Mouse (Mus musculus) left cerebral cortex, postnatal 4 days (tissue): ENCODE measurements at regions not wholly inside any gene's neighbourhood (a gene's known extent, or its start where the extent isn't known, plus 50 kb on each side); places are given as distances from the start of the nearest gene placed in this dataset.

Experiments
- DNase-seq: peaks from one replicate; pipeline ENCODE4 v3.0.0-alpha.2; 2022
- intact Hi-C: fragments of 180-260 bp; cut with DNase I; formaldehyde crosslinking; loops from one replicate; pipeline ENCODE4 v1.15.1; 2025

DNA sequence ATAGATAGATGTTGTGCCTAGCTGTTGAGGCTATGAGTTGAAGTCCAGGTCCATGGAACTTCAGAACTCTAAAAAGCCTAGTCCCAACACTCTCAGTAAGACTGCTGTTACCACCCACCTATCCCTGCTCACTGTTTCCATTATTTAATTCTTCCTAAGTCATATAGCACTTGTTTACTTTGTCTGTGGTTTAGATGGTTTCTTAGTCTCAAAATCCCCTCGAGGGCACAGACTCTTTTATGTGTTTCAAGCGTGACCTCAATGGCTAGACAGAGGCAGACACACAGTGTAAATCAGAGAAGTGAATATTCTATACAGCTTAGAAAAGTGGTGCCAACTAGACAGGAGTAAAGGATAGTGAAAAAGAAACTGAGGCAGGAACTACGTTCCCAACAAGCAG, 117.0 kb upstream of the Slc44a1 start:
- no peak for DNase-seq
- intact Hi-C loops = no loop called here

DNA sequence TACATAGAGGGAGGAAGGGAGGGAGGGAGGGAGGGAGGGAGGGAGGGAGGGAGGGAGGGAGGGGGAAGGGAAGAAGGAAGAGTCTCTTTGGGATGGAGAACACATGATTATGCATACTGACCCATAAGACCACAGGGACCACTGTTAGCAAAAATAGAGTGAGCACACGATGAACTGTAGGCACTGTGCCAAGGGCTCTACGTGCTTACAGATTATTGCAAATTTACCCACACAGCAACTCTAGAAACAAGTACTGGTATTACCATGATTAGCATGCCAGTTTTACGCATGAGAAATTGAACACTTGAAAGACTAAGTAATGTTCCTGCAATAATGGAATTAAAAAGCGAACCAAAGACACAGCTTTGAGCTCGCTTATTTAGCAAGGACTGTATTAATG, 117.7 kb upstream of the Slc44a1 start:
- intact Hi-C loops = no loop called here
- no peak for DNase-seq

DNA sequence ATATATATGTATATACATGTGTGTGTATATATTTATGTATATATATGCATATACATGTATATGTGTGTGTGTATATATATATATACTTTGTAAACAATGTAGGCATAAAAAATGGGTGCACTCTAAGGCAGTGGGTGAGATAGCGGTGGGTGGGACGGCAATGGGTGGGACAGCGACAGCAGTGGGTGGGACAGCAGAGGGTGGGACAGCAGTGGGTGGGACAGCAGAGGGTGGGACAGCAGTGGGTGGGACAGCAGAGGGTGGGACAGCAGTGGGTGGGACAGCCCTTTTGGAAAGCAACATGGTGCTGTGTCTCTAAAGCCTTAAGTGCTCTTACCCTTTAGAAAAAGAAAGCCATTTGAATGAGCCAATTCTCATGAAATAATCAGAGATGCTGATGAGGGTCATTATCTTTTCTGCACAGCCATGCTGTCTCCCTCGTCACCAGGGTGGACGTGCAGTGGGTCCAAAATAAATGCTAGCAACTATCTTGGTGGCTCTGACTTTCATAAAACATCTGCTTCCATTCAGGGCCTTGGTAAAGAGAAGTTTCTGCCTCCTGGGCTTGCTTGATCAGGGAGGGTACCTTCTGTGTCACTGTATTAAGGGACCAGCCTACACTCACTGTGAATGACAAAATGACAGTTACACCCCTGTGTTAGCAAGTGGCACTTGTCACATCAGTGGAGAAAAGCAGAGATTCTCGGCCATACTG, 119.3 kb upstream of the Slc44a1 start:
- DNase-seq = no peak
- intact Hi-C loops = no loop called here

DNA sequence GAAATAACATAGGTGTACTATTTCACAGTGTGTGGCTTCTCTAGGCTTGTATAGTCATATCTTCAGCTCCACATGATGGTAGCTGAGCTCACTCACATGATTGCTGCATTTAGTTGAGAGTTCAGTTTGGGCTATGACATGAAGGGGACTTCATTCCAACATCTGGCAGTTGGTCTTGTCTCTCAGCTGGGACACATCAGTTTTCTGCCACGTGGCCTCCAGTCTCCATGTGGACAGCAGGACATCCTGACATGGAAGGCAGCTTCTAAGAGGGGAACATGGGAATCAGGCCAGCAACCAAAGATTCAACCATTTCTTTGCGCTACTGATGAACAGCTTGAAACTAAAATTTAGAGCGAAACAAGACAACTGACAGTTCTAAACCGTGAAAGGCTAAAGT, 121.2 kb upstream of the Slc44a1 start:
- intact Hi-C loops = no loop called here
- no peak for DNase-seq

DNA sequence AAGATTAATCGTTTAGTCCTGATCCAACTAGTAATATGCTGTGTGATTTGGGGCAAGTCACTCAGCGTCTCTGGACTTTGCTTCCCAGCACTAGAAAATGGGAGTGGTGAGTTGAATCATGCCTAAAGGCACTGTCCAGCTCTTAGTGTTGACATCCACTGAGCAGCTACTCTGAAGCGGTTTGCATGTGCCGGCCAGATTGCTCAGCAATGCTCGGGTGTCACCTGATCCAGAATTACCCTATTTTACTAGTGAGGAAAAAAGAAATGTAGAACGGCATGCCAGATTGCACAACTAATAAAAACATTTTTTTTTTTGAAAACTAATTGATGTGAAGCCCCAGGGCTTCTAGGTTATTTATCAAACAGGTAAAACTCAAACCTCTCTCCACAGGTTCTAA, 122.0 kb upstream of the Slc44a1 start:
- DNase-seq = no peak
- intact Hi-C loops = no loop called here

DNA sequence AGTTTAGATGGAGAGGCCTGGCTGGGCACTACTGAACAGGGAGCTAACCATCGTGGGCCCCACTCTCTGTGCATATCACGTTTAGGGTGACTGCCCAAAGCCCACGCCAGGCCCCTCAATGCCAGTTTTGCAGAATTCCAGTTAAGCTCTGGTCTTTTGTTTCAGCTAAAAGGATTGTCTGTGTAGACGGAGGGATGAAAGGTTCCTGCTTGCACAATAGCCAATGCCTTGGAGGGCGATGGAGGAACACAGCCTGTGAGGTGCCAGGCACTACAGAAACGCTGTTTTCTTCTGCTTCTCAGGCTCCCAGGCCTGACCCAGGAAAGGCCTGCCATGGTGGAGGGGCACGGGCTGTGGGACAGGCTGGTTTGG, 122.8 kb upstream of the Slc44a1 start:
- intact Hi-C loops = no loop called here
- DNase-seq = peak; percentile 14

DNA sequence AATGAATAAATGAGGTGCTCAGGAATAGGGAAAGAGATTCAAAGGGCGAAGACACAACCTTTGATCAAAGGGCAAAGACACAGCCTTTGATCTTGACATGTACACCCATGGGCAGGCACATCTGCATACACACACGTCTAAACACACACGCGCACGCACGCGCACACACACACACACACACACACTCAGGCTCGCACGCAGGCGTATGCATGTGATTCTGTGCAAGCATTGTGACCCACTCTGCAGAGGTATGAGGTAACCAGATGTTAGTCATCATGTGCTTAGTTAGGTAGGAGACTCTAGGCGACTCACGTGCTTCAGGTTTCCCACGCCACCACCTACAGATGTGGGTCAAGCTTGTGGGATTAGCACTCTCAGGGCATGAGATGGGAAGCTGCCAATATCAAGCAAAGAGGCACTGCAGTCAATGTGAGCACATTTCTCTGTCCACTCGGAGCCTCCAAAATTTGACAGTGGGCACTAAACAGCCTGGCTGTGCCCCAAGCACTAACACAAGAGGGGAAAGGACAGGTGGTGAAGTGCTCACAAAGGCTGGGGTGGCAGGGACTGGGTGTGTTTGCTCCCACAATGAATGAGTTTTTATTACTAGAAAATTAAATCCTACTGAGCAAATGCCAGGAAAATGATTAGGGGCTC, 123.3 kb upstream of the Slc44a1 start:
- intact Hi-C loops = no loop called here
- peak; percentile 30 for DNase-seq

DNA sequence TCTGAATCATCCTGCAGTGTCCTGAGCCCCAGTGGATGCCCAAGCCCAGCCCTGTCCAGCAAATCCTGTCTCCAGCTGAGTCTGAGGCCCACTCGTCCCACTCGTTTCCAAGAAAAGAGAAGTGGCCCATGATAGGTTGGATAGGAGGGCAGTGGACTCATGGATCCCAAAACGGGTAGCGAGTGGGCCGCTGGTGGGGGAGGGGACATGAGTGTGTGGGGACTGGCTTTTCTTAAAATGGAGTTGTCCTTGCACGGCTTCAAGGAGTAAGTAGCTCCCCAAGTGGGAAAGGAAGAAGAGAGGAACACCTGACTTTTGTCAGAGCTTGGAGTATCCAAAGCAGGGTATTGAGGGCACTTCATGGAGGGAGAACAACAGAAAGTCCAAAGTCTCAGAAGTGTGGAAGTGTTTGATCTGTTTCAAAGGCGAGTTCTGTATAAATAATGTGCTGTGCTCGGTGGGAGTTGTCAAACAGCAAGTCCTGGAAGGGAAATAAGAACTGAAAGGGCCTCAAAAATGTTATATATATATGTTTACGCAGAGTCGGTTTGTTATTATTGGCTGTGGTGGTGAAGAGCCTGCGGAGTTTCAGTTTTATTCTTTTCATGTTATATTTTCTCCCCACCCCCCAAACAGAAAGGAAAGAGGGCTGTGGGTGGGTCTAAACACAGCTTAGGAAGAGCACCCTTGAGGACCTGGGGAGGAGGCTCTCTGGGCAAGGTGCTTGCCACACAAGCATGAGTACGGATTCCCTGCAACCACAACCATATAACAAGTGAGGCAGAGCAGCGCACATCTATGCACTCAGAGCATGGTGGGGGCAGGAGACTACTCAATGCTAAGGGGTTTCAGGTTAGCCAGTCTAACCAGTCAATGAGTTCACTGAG, 124.1 kb upstream of the Slc44a1 start:
- DNase-seq = no peak
- intact Hi-C loops = no loop called here

DNA sequence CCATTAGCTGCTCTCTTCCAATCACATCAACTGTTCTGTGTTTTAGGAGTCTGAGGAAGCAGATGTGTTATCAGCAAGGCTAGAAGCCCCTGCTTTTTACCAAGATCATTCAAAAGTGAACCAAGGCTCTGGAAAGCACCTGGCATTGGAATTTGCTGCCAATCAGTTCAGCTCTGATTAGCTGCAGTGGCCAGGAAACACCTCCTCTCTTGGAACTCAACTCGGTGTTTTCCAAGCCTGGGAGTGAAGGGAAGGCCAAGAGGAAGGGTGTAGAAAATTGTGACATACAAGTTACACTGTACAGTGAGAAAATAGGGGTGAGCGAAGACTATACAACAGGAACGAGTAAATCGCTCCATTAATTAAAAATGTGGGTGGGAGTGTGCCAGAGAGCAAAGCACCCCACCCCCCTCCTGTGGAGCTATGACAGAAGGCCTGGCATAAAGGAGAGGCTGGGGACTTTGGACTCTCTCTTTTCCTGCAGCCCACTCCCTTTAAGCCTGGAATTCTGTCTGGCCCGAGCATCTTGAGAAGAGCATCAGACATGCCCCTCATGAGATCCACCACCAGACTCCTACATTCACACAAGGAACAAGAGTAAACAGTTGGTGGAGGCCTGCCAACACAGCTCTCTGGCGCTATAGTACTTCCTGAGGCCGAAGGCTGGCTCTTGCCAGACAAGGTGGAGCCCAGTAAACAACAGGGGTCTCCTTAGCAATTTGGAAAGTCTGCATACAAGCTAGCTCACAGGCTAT, 124.9 kb upstream of the Slc44a1 start:
- peak; percentile 77 for DNase-seq
- intact Hi-C loops = no loop called here

DNA sequence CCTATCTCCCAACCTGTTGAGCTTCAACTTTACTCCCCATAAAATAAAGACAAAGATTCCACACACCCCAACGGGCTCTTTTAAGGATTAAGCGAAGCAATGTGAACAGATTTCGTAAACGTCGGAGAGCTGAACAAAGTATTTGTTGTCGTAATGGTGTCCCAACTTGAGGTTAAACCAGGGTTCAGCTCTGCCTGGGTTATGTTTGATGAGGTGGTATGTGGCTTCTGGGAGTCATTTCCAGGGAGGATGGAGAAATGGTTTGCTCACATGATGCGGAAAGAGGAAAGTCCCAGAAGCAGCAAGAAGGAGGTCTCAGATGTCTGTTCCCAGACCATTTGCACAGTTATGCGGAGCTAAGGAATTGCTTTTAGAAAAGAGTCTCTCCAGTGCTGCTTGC, 126.1 kb upstream of the Slc44a1 start:
- intact Hi-C loops = no loop called here
- no peak for DNase-seq

DNA sequence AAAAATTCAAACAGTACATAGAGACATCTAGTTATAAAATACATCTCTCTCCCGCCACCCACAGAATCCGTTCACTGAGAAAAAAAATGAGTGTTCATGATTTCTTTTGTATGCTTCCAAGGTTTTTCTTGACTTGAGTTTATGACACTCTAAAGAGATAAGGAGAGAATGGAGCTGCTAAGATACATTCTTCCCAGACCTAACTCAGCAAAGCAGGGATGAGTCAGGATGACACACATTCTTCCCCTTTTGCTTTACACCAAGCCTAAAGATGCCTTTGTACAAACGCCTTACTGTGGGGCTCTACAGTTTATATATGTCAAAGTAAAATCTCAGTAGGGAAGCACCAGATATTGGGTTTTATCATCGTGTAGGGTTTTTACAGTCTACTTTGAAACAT, 133.1 kb upstream of the Slc44a1 start:
- intact Hi-C loops = no loop called here
- no peak for DNase-seq

DNA sequence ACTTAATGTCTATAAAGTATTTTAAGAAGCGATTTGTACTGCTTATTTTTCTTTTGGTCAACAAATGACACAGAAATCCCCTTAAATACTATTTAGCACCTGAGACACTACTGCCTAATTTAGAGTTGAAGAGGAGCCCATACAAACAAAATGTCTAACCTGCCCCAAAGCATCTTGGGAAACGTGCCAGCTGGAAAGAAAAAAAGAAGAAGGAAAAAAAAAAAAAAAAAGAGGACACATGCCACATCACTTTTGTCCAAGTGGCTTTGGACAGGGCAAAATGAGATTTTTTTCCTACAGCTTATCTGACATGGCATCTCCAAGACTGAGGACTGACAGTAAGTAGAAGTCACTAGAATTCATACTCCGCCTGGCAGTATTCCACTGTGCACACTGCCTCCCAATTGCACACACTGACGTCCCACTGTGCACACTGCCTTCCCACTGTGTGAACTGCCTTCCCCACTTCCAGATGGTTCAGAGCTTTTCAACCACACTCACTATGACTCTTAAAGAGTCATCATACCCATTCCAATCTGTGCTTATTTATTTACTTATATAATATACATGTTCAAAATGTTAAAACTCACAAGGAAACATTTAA, 135.3 kb upstream of the Slc44a1 start:
- DNase-seq = no peak
- intact Hi-C loops = no loop called here

DNA sequence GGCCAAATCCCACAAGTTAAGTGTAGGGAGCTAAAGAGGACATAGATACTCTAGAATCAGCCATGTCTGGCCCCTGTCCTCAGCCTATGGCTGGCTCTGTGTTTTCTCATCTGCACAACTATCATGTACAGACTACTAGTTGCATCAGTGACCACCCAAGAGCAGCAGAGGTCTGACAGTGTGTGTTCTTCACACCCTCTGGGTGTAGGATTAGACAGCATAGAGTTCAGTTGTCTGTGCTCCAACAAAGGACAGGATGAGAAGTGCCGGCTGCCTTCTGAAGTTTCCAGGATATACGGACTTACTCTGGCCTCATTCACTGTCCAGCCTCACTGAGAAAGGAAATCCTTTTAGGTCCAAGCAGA, 135.9 kb upstream of the Slc44a1 start:
- no peak for DNase-seq
- intact Hi-C loops = no loop called here

DNA sequence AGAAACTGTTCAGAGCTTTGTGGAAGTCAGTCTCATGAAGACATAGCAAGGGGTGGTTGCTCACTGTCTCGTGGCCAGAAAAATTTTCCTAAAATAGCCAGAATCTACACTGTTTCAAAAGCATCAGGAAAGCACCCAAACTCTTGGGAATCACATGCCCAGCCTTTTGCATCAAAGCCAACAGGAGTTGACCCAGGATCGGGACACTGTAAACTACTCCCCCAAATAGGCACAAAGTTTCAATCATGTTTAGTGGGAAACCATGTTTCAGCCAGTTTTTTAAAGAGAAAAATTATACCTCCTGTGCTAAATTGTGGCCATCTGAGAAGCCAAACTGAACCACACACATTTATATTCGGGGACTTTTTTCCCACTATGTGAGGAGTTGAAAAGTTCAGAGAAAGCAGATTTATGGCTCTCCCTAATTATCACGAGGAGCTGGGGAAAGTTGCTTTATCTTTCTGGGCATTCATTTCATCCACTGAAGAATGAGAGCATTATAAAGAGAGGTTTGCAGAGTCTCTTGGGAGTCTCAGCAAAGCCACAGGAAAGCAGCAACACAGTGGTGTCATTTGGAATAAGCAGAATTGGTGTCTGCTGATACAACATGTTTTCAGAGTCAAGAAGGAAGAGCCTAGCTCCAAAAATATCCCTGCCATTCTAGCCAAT, 136.5 kb upstream of the Slc44a1 start:
- no peak for DNase-seq
- intact Hi-C loops = no loop called here

DNA sequence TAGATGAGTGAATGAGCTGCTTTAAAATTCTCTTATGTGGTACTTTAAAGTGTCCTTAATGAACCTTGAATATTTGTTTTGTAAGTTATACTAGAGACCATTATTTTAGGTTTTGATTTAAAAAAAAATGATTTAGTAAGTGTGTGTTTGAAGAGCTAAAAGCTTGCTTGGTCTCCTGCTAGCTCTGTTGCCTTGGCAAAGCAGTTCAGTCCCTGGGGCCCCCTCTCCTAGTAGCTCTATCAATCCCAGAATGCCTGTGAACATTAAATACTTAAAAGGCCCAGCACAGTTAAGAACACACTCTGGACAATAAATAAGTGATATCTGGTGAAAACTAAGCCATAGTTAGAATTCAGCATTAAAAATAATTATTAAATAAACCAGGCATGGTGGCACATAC, 138.3 kb upstream of the Abca1 start:
- intact Hi-C loops = no loop called here
- DNase-seq = no peak

DNA sequence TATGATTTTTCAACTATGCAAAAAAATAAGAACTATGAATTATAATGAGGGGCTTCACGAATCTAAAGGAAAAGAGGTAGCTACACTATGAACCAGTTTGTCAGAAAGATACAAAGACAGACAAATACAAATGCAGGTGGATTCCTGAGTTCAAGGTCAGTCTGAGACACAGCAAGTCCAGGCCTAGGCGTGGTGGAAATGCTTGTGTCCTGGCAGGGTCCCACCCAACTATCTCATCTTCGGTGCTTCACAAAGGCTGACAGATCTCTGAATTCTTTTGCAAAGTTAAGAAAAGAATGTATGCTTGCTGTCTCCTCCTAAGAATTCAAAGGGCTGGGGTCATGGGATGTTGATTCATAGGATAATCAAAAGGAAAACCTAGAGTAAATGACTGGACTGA, 132.9 kb upstream of the Abca1 start:
- intact Hi-C loops = no loop called here
- DNase-seq = no peak

DNA sequence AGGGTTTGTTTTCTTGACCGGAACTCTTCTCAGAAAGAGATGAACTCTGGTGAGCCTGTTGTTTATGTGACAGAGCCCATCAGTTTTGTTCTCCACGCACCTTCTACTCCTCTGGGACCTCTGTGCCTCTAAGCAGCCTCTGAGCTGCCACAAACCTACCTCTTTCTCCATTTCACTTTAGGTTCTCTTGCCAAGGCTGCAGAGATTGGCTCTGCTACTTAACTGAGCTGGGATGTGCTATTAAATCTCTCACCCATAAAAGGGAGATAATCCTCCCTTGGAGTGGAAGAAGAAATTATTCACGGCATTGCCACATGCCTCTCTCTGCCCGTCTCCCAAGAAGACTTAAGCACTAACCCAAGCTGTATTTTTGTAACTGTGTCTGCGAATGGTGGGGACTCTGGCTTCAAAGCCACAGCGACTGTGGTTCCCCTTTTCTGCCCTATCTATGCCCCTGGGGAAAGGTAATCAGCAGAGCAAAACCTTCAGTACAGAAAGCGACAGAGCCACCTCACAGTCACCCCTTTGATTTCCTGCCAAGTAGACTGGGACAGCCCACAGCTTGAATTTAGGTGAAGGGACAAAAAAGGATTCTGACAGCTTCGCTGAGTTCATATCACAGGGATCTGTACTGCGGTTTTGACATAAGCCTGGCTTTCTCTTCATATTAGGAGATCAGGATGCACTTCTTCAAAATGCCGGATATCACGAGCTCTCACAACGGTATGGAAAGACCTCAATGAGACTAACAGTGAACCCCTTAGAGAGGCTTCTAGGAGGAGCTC, 118.2 kb upstream of the Abca1 start:
- intact Hi-C loops = no loop called here
- DNase-seq = peak; percentile 20

DNA sequence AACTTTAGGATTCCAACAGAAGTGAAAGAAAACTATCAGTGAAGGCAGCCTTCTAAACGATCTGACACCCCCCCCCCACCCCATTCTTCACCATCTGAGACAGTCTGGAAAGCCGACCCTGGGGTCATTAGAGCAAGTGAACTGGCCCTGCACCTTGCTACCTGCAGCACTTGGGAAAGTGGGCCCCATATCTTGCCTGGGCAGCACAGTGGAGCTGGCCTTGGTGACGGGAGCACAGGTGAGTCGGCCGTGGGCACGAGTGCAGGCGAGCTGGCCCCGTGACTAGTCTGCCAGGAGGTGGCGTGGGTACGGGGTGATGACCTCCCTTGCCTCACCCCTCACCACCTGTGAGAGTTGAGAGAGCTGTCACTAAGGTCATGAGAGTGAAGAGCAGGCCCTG, 110.7 kb upstream of the Abca1 start:
- intact Hi-C loops = no loop called here
- no peak for DNase-seq

DNA sequence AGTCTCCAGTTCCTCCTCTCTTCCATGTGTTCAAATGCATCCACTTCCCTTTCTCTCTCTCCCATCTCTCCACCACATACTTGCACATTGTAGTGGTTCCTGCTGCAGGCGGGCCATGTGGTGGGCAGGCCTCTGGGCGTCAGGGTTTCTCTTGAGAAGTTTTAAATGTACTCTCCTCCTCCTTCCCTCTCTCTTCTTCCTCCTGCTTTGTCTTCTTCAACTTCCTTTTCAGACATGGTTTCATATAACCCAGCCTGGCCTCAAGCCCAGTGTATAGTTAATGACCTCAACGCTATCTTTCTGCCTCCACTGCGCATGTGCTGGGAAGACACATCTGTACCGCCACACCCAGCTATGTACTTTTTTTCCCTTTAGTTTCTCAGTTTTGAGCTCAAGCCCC, 110.3 kb upstream of the Abca1 start:
- intact Hi-C loops = no loop called here
- no peak for DNase-seq
